Mouse (Mus musculus) embryonic facial prominence, embryonic 11.5 days (tissue): Measurements from ENCODE around the gene Hsd17b14. TPM values are rescaled to one million over a fixed set of nuclear protein-coding genes. Genes with fewer than 3 reads are reported as not detected.
A peak's percentile ranks its signal among the peaks of the same experiment; 100 is the strongest.

Experiments used
- ATAC-seq: fragments of 200-750 bp; cut with Nextera tagmentation; replicated peaks from 2 replicates; pipeline ENCODE4 v1.8.0; 2017; ENCODE audit warnings: low read depth; ENCODE audit not compliant: insufficient number of reproducible peaks, low FRiP score, low TSS enrichment
- DNase-seq: peaks from one replicate; pipeline ENCODE4 v3.0.0-alpha.2; 2015; ENCODE audit warnings: low spot score
- H3K27ac ChIP-seq: fragments of 300-500 bp; sonication (generic); replicated peaks from 2 replicates; pipeline ENCODE4 v1.5.1; 2014; ENCODE audit warnings: mild to moderate bottlenecking, low read depth, low read length, control low read depth
- H3K27me3 ChIP-seq: fragments of 300-500 bp; sonication (generic); 2 replicates; pipeline ENCODE4 v1.6.1; 2014; ENCODE audit warnings: mild to moderate bottlenecking, low read length, moderate library complexity, mixed read lengths; ENCODE audit not compliant: control insufficient read depth, insufficient read depth
- H3K36me3 ChIP-seq: fragments of 300-500 bp; sonication (generic); replicated peaks from 2 replicates; pipeline ENCODE4 v1.6.1; 2014; ENCODE audit warnings: low read depth, mild to moderate bottlenecking, low read length, moderate library complexity, mixed read lengths; ENCODE audit not compliant: control insufficient read depth, insufficient read depth
- H3K4me1 ChIP-seq: fragments of 300-500 bp; sonication (generic); 2 replicates; pipeline ENCODE4 v1.6.1; 2014; ENCODE audit warnings: low read length, mixed read lengths; ENCODE audit not compliant: control insufficient read depth, insufficient read depth
- H3K4me2 ChIP-seq: fragments of 300-500 bp; sonication (generic); 2 replicates; pipeline ENCODE4 v1.6.1; 2014; ENCODE audit warnings: low read depth, mild to moderate bottlenecking, control low read depth, low read length, moderate library complexity
- H3K4me3 ChIP-seq: fragments of 300-500 bp; sonication (generic); 2 replicates; pipeline ENCODE4 v1.5.1; 2014; ENCODE audit warnings: low read depth, low read length, control low read depth
- H3K9ac ChIP-seq: fragments of 300-500 bp; sonication (generic); replicated peaks from 2 replicates; pipeline ENCODE4 v1.6.1; 2014; ENCODE audit warnings: mild to moderate bottlenecking, control low read depth, low read length
- H3K9me3 ChIP-seq: fragments of 300-500 bp; sonication (generic); replicated peaks from 2 replicates; pipeline ENCODE4 v1.6.1; 2016; ENCODE audit warnings: mild to moderate bottlenecking, low read length, inconsistent platforms, mixed read lengths; ENCODE audit not compliant: control insufficient read depth
- WGBS: fragments of 180-500 bp; shearing (Covaris S2); extraction: QIAGEN DNeasy Blood & Tissue Kit; methylation state at CpG from one replicate; pipeline ENCODE4 v1.1.7; 2014; 5-methylcytosine and 5-hydroxymethylcytosine counted together
- polyA plus RNA-seq: library from polyadenylated mRNA; unstranded; fragments of >200 nt; fragmentation: Nextera tagmentation; extraction: Ambion mirVana; gene quantifications from 2 replicates; pipeline ENCODE4 v1.2.1, GENCODE M21; 2014

Gene Hsd17b14
- polyA plus RNA-seq, 1 experiment from 2014 or later: 0.53 TPM

DNA sequence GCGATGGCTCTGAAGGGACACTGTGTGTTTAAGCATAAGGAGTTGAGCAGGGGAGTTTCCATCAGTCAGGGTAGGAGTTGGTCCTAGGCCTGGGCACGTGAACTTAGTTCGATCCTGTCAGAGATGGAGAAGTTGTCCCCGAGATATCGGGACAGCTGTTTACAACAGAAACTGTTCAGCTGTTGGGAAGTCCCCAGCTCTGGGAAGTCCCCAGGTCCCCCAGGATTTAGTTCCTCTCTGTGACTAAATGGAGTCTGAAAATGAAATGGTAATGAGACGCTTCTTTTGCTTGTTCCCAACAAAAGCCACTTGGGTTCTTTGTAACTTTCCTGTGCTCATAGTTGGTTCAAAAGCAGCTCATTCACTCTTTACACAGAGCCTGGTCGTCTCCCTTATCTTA, 37.2 kb downstream of the Hsd17b14 start:
- Histone ChIP-seq H3K27ac (no peak overlapping the region), H3K9ac (no peak overlapping the region), H3K4me1 (no peaks in the 10 kb centered on the region), H3K36me3 (no peaks in the 10 kb centered on the region), H3K27me3 (no peaks in the 10 kb centered on the region), H3K4me3 (no peak overlapping the region), H3K9me3 (no peaks in the 10 kb centered on the region), H3K4me2 (no peak overlapping the region)
- ATAC-seq: no peak
- WGBS: 81% methylated on average over 7 of the region's 7 CpGs
- DNase-seq: no peak

- DNase-seq (peak; percentile 78), ATAC-seq (no peak)
- no peaks in the 10 kb centered on the region for H3K36me3 ChIP-seq
- no peak overlapping the region for H3K27ac ChIP-seq
- H3K27me3 ChIP-seq: no peaks in the 10 kb centered on the region
- H3K4me1 ChIP-seq: no peaks in the 10 kb centered on the region
- 20% methylated on average over 10 of the region's 10 CpGs for WGBS
- H3K4me2 ChIP-seq: no peak overlapping the region
- no peaks in the 10 kb centered on the region for H3K9me3 ChIP-seq
- H3K4me3 ChIP-seq: no peak overlapping the region
- no peak overlapping the region for H3K9ac ChIP-seq
Measured at GRCm38 (mm10) chr7:45593118-45593815, 38.6 kb downstream of the Hsd17b14 start.

- no peaks in the 10 kb centered on the region for H3K27me3 ChIP-seq
- no peaks in the 10 kb centered on the region for H3K36me3 ChIP-seq
- no peak overlapping the region for H3K4me2 ChIP-seq
- no peaks in the 10 kb centered on the region for H3K4me1 ChIP-seq
- no peak overlapping the region for H3K9ac ChIP-seq
- 75% methylated on average over 4 of the region's 4 CpGs for WGBS
- no peak overlapping the region for H3K27ac ChIP-seq
- ATAC-seq (no peak), DNase-seq (no peak)
- no peak overlapping the region for H3K4me3 ChIP-seq
- no peaks in the 10 kb centered on the region for H3K9me3 ChIP-seq
Measured at GRCm38 (mm10) chr7:45595176-45595575, 40.5 kb downstream of the Hsd17b14 start.

DNA sequence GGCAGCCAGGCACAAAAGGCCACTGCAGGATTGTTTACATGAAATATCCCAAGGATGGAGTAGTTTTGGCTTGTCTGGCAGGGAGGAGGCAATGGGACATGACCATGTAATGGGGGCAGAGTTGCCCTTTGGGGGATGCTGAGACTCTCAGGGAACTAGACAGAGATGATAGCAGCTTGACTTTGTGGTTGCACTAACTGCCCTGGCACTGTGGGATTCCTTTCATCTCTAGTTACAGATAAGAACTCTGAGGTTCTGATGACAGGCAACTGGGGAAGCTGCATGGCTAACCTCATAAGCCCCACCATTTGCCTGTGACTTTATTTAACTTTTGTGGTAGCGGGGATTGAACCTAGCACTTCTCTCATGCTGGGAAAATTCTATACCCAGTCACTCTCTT, 41.4 kb downstream of the Hsd17b14 start:
- DNase-seq: no peak
- 85% methylated on average over 1 of the region's 1 CpGs for WGBS
- Histone ChIP-seq H3K36me3 (no peaks in the 10 kb centered on the region), H3K4me2 (no peak overlapping the region), H3K9me3 (no peaks in the 10 kb centered on the region), H3K4me1 (no peaks in the 10 kb centered on the region), H3K27ac (no peak overlapping the region), H3K27me3 (no peaks in the 10 kb centered on the region), H3K9ac (no peak overlapping the region), H3K4me3 (no peak overlapping the region)
- ATAC-seq: no peak

DNA sequence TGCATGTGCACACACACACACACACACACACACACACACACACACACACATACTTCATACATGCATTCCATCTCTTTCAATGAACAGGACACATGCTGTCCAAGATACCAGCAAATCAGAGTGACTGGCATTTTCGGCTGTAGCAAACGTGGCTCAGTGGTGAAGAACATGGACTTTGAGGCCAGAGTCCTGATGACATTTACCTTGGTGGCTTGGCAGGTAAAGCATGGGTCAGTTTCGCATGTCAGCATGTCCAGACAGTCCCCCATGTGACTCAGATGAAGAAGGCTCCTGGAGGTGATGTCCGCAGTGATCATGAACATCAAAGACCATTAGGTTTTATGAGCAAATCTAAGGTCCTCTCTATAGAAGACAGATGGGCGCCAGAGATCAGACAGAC, 42.3 kb downstream of the Hsd17b14 start:
- Histone ChIP-seq H3K9ac (no peak overlapping the region), H3K4me2 (no peak overlapping the region), H3K27ac (no peak overlapping the region), H3K27me3 (no peaks in the 10 kb centered on the region), H3K4me1 (no peaks in the 10 kb centered on the region), H3K36me3 (no peaks in the 10 kb centered on the region), H3K9me3 (no peaks in the 10 kb centered on the region), H3K4me3 (no peak overlapping the region)
- DNase-seq (no peak), ATAC-seq (no peak)
- 84% methylated on average over 5 of the region's 5 CpGs for WGBS

GRCm38 (mm10) chr7:45597527-45597926, 42.8 kb downstream of the Hsd17b14 start:
- Histone ChIP-seq H3K27me3 (no peaks in the 10 kb centered on the region), H3K9me3 (no peaks in the 10 kb centered on the region), H3K36me3 (no peaks in the 10 kb centered on the region), H3K4me2 (no peak overlapping the region), H3K4me1 (no peaks in the 10 kb centered on the region), H3K4me3 (no peak overlapping the region), H3K27ac (no peak overlapping the region), H3K9ac (no peak overlapping the region)
- ATAC-seq (no peak), DNase-seq (no peak)
- 89% methylated on average over 6 of the region's 6 CpGs for WGBS

- H3K4me2 ChIP-seq: no peak overlapping the region
- H3K4me3 ChIP-seq: no peak overlapping the region
- H3K4me1 ChIP-seq: no peaks in the 10 kb centered on the region
- H3K36me3 ChIP-seq: no peaks in the 10 kb centered on the region
- ATAC-seq: no peak
- no peaks in the 10 kb centered on the region for H3K9me3 ChIP-seq
- no peak for DNase-seq
- 0 out of 2 replicates have a peak overlapping the region, but pooled peaks have one; percentile 32 for H3K9ac ChIP-seq
- no peaks in the 10 kb centered on the region for H3K27me3 ChIP-seq
- WGBS: 46% methylated on average over 18 of the region's 18 CpGs
- H3K27ac ChIP-seq: no peak overlapping the region
Measured at GRCm38 (mm10) chr7:45598960-45599879, 44.5 kb downstream of the Hsd17b14 start.

DNA sequence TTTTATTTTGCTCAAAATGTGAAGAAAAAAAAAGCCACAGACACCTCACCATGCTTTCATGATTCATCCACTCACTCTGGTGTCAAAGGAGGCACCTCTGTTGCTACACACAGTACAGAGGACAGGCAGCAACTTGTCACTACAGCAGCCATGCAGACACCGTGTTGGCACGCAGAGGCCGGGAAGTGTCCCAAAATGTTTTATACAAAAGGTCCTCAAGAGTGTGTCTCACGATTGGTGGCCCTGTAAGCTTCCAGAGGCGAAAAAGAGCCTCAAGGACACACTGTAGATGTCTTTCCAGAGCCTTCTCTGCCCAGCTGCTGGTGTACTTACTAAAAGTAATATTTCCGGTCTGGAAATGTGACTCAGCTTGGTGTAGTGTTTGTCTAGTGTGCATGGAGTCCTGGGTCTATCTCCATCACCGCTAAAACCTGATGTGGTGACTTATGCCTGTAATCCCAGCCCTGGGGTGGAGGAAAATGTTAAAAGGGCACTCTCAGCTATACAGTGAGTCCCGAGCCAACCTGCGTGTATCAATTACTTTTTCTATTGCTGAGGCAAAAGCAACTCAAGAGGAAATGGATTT, 51.1 kb downstream of the Hsd17b14 start:
- Histone ChIP-seq H3K27me3 (no peaks in the 10 kb centered on the region), H3K9ac (no peak overlapping the region), H3K4me3 (no peak overlapping the region), H3K27ac (no peak overlapping the region), H3K36me3 (no peaks in the 10 kb centered on the region), H3K4me1 (no peaks in the 10 kb centered on the region), H3K4me2 (no peak overlapping the region), H3K9me3 (no peaks in the 10 kb centered on the region)
- DNase-seq (no peak), ATAC-seq (no peak)
- WGBS: 79% methylated on average over 9 of the region's 9 CpGs
